13 mouse cellular contexts compared by ENCODE assay signal in genomic region chr12:103367171-103367570, GRCm38 (mm10). TPM values are rescaled to one million over a fixed set of nuclear protein-coding genes. Genes with fewer than 3 reads are reported as not detected.
"Had no signal": no experiment of that assay in that cellular context is flagged by ENCODE, and none has a peak within 500 bp of the region (broad histone marks: within the 10 kb centered on the region; RNA-seq: fewer than 3 reads in every experiment).

No protein-coding gene starts in this region.

- H3K9me3 ChIP-seq: kidney, embryonic 15.5 days; limb, embryonic 10.5 days; limb, embryonic 13.5 days; liver, embryonic 12.5 days; liver, embryonic 15.5 days; lung, embryonic 15.5 days; megakaryocyte, embryonic 14.5 days; midbrain, embryonic 15.5 days had no signal

- H3K36me3 ChIP-seq: kidney, embryonic 15.5 days; limb, embryonic 10.5 days; limb, embryonic 13.5 days; liver, embryonic 12.5 days; liver, embryonic 15.5 days; lung, embryonic 15.5 days; midbrain, embryonic 15.5 days had no signal

- H3K4me1 ChIP-seq: limb, embryonic 13.5 days; lung, embryonic 15.5 days had no signal

- H3K27ac ChIP-seq: kidney, embryonic 15.5 days; limb, embryonic 13.5 days; liver, embryonic 12.5 days; liver, embryonic 15.5 days; lung, embryonic 15.5 days; midbrain, embryonic 15.5 days had no signal

- H3K9ac ChIP-seq: kidney, embryonic 15.5 days; limb, embryonic 13.5 days; liver, embryonic 15.5 days; lung, embryonic 15.5 days; midbrain, embryonic 15.5 days had no signal

- H3K4me3 ChIP-seq: kidney, embryonic 15.5 days; limb, embryonic 10.5 days; limb, embryonic 13.5 days; lung, embryonic 15.5 days; megakaryocyte, embryonic 14.5 days; midbrain, embryonic 15.5 days had no signal

- H3K4me2 ChIP-seq: limb, embryonic 13.5 days; lung, embryonic 15.5 days; midbrain, embryonic 11.5 days had no signal

RNA-seq across cellular contexts. Expression of gene 9330161L09Rik, which starts 40.4 kb away (rescaled TPM):
- polyA plus RNA-seq: lung, embryonic 15.5 days had no signal

RNA-seq across cellular contexts. Expression of gene Fam181a, which starts 56.4 kb away (rescaled TPM):
- polyA plus RNA-seq: kidney, embryonic 15.5 days; limb, embryonic 10.5 days; liver, embryonic 12.5 days; liver, embryonic 15.5 days; lung, embryonic 15.5 days; small intestine, adult 2 months; spleen, adult 2 months; stomach, embryonic 16.5 days; urinary bladder, adult 2 months had no signal
